Mouse (Mus musculus): ENCODE measurements around the gene Fam19a1. TPM values are rescaled to one million over a fixed set of nuclear protein-coding genes. Genes with fewer than 3 reads are reported as not detected.

Gene Fam19a1
- not detected in 2 replicates for polyA plus RNA-seq (2012; rRNA removed)

DNA sequence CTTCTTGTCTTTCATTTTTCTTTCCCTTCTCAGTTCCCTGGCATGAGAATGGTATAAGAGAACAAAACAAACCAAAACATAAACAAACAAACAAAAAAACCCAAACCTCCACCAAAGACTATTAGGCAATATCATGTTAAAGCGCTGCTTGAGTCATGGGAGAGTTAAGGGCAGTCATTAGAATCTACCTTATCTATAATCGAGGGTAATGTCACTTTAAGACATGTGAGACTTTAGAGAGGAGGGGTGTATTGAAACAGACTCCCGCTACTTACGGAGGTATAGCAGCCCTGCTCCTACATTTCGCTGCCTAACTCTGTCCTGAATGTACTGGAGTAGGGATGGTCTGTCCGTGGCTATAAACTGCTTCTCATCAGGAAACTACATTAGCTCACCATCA, at the start of gene Fam19a1:
TSS of gene Fam19a1 (plus strand) at position 301 of the 400 bp plus-strand sequence.
- Histone ChIP-seq H3K27ac (ENCODE audit: insufficient read depth, low read length) (no peak within 1 kb of the TSS), H3K36me3 (ENCODE audit: control insufficient read depth, insufficient read depth, low read length) (no peaks in the 10 kb centered on the region), H3K27me3 (ENCODE audit: control insufficient read depth, insufficient read depth, low read length) (no peaks in the 10 kb centered on the region), H3K4me1 (ENCODE audit: control insufficient read depth, insufficient read depth, insufficient read length) (no peaks in the 10 kb centered on the region), H3K4me3 (ENCODE audit: extremely low read depth, insufficient read depth, insufficient read length) (no peak within 1 kb of the TSS)
- DNase-seq (ENCODE audit: low read depth in 1 of 2, low spot score in 2 of 2), result no peak
- 26% methylated on average over 6 of the region's 6 CpGs for WGBS
- TF ChIP-seq CTCF (IDR thresholded peaks at IDR 0.05; ENCODE audit: extremely low read depth, insufficient read depth, insufficient read length, insufficient replicate concordance) (no peak), POLR2A (IDR thresholded peaks at IDR 0.05; ENCODE audit: low read depth, low read length) (no peak)

GRCm38 (mm10) chr6:96071080-96071479, 41.9 kb upstream of the Fam19a1 start:
- no peaks in the 10 kb centered on the region for H3K4me1 ChIP-seq (ENCODE audit: control insufficient read depth, insufficient read depth, insufficient read length)
- no peak for DNase-seq (ENCODE audit: low read depth in 1 of 2, low spot score in 2 of 2)
- no peak for TF ChIP-seq POLR2A (IDR thresholded peaks at IDR 0.05; ENCODE audit: low read depth, low read length)
- TF ChIP-seq CTCF (IDR thresholded peaks at IDR 0.05; ENCODE audit: extremely low read depth, insufficient read depth, insufficient read length, insufficient replicate concordance), result no peak
- no peaks in the 10 kb centered on the region for H3K36me3 ChIP-seq (ENCODE audit: control insufficient read depth, insufficient read depth, low read length)
- H3K4me3 ChIP-seq (ENCODE audit: extremely low read depth, insufficient read depth, insufficient read length), result no peak overlapping the region
- 46% methylated on average over 4 of the region's 4 CpGs for WGBS
- no peak overlapping the region for H3K27ac ChIP-seq (ENCODE audit: insufficient read depth, low read length)
- H3K27me3 ChIP-seq (ENCODE audit: control insufficient read depth, insufficient read depth, low read length), result no peaks in the 10 kb centered on the region

DNA sequence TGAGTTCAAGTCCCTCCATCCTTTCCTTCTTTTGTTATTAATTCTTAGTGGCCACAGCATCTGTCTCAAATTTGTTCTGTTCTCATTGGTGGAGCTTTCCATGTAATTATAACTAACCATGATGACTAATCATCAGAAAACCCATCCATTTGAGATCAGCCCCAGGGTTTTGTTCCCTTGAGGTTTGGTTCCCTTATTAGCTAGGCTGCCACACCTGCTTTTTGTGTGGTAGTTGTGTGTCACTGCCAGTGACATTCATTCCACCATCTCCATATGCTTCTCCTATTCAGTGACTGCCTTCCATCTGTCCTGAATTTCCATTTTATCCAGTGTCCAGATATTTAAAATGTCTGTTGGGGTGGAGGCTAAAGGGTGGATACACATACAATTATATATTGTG, 41.4 kb upstream of the Fam19a1 start:
- Histone ChIP-seq H3K36me3 (ENCODE audit: control insufficient read depth, insufficient read depth, low read length) (no peaks in the 10 kb centered on the region), H3K4me3 (ENCODE audit: extremely low read depth, insufficient read depth, insufficient read length) (no peak overlapping the region), H3K27me3 (ENCODE audit: control insufficient read depth, insufficient read depth, low read length) (no peaks in the 10 kb centered on the region), H3K27ac (ENCODE audit: insufficient read depth, low read length) (no peak overlapping the region), H3K4me1 (ENCODE audit: control insufficient read depth, insufficient read depth, insufficient read length) (no peaks in the 10 kb centered on the region)
- no peak for DNase-seq (ENCODE audit: low read depth in 1 of 2, low spot score in 2 of 2)
- TF ChIP-seq POLR2A (IDR thresholded peaks at IDR 0.05; ENCODE audit: low read depth, low read length), result no peak
- no peak for TF ChIP-seq CTCF (IDR thresholded peaks at IDR 0.05; ENCODE audit: extremely low read depth, insufficient read depth, insufficient read length, insufficient replicate concordance)

DNA sequence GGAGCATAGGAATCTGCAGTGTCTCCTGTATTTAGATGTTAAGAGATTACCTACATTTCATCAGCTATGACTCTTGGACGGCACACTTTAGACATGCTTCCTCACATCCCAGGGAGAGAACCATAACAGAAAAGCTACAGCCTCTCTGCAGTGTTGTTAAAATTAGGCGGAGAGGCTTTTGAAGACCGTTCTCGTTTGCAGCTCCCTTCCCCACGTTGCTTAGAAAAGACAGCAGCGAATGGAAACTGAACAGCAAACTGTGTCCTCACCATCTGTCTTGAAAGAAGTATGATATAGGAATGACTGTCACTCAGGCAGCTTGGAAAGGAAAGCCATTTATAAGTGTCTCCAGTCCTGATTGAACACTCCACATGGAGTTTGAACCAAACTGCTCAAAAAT, 23.0 kb upstream of the Fam19a1 start:
- Histone ChIP-seq H3K36me3 (ENCODE audit: control insufficient read depth, insufficient read depth, low read length) (no peaks in the 10 kb centered on the region), H3K27me3 (ENCODE audit: control insufficient read depth, insufficient read depth, low read length) (no peaks in the 10 kb centered on the region), H3K4me1 (ENCODE audit: control insufficient read depth, insufficient read depth, insufficient read length) (no peaks in the 10 kb centered on the region), H3K4me3 (ENCODE audit: extremely low read depth, insufficient read depth, insufficient read length) (no peak overlapping the region), H3K27ac (ENCODE audit: insufficient read depth, low read length) (no peak overlapping the region)
- TF ChIP-seq POLR2A (IDR thresholded peaks at IDR 0.05; ENCODE audit: low read depth, low read length) (no peak), CTCF (IDR thresholded peaks at IDR 0.05; ENCODE audit: extremely low read depth, insufficient read depth, insufficient read length, insufficient replicate concordance) (no peak)
- no peak for DNase-seq (ENCODE audit: low read depth in 1 of 2, low spot score in 2 of 2)
- WGBS, result 88% methylated on average over 6 of the region's 6 CpGs

DNA sequence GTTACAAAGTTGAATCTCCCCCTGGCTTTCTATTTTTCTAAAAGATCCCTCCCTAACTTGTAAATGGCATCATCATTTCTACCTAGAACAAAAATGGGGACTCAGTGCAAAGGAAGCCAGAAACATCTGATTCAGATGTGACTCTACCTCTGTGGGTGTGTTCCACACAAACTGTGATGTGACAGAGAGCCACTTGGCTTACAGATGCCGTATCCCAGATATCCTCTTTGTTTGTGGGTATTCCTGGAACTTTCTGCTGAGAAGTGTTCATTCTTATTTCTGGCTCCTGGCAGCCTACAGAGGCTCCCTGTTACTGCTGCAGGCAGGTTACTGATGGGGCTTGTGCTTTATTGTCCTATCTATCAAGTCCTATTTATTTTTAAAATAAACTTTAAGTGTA, 19.2 kb upstream of the Fam19a1 start:
- TF ChIP-seq CTCF (IDR thresholded peaks at IDR 0.05; ENCODE audit: extremely low read depth, insufficient read depth, insufficient read length, insufficient replicate concordance), result no peak
- no peak for TF ChIP-seq POLR2A (IDR thresholded peaks at IDR 0.05; ENCODE audit: low read depth, low read length)
- 86% methylated on average over 1 of the region's 1 CpGs for WGBS
- no peaks in the 10 kb centered on the region for H3K36me3 ChIP-seq (ENCODE audit: control insufficient read depth, insufficient read depth, low read length)
- H3K4me1 ChIP-seq (ENCODE audit: control insufficient read depth, insufficient read depth, insufficient read length), result no peaks in the 10 kb centered on the region
- H3K27me3 ChIP-seq (ENCODE audit: control insufficient read depth, insufficient read depth, low read length), result no peaks in the 10 kb centered on the region
- H3K4me3 ChIP-seq (ENCODE audit: extremely low read depth, insufficient read depth, insufficient read length), result no peak overlapping the region
- H3K27ac ChIP-seq (ENCODE audit: insufficient read depth, low read length), result no peak overlapping the region
- no peak for DNase-seq (ENCODE audit: low read depth in 1 of 2, low spot score in 2 of 2)

GRCm38 (mm10) chr6:96098225-96098624, 14.7 kb upstream of the Fam19a1 start:
- no peak for DNase-seq (ENCODE audit: low read depth in 1 of 2, low spot score in 2 of 2)
- no peak overlapping the region for H3K4me3 ChIP-seq (ENCODE audit: extremely low read depth, insufficient read depth, insufficient read length)
- H3K4me1 ChIP-seq (ENCODE audit: control insufficient read depth, insufficient read depth, insufficient read length), result no peaks in the 10 kb centered on the region
- no peaks in the 10 kb centered on the region for H3K27me3 ChIP-seq (ENCODE audit: control insufficient read depth, insufficient read depth, low read length)
- H3K27ac ChIP-seq (ENCODE audit: insufficient read depth, low read length), result no peak overlapping the region
- TF ChIP-seq CTCF (IDR thresholded peaks at IDR 0.05; ENCODE audit: extremely low read depth, insufficient read depth, insufficient read length, insufficient replicate concordance) (no peak), POLR2A (IDR thresholded peaks at IDR 0.05; ENCODE audit: low read depth, low read length) (no peak)
- WGBS, result 74% methylated on average over 6 of the region's 6 CpGs
- H3K36me3 ChIP-seq (ENCODE audit: control insufficient read depth, insufficient read depth, low read length), result no peaks in the 10 kb centered on the region

DNA sequence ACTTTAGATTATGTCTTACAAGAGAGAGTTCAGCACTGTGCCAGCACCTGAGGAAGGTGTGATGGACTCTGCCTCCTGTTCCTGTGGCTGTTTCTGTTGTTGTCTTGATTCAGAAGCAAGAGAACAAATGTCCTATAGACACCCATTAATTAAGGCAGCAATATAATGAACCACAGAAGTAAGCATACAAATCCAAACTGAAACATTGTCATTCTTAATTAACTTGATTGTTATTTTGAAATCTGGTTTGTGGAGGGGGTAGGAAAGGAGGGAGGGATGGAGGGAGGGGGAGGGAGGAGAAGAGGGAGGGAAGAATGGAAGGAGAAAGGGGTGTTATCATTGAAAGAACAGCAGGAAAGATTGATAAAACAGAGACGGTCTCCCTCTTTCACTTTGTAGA, 1.3 kb upstream of the Fam19a1 start:
- WGBS, result 87% methylated on average over 1 of the region's 1 CpGs
- Histone ChIP-seq H3K27ac (ENCODE audit: insufficient read depth, low read length) (no peak overlapping the region), H3K4me3 (ENCODE audit: extremely low read depth, insufficient read depth, insufficient read length) (no peak overlapping the region), H3K36me3 (ENCODE audit: control insufficient read depth, insufficient read depth, low read length) (no peaks in the 10 kb centered on the region), H3K4me1 (ENCODE audit: control insufficient read depth, insufficient read depth, insufficient read length) (no peaks in the 10 kb centered on the region), H3K27me3 (ENCODE audit: control insufficient read depth, insufficient read depth, low read length) (no peaks in the 10 kb centered on the region)
- no peak for DNase-seq (ENCODE audit: low read depth in 1 of 2, low spot score in 2 of 2)
- TF ChIP-seq POLR2A (IDR thresholded peaks at IDR 0.05; ENCODE audit: low read depth, low read length), result no peak
- TF ChIP-seq CTCF (IDR thresholded peaks at IDR 0.05; ENCODE audit: extremely low read depth, insufficient read depth, insufficient read length, insufficient replicate concordance), result no peak
